In genomic region chr1:97921886-97922285, GRCm38 (mm10) we compare ENCODE assay signal across 21 mouse cellular contexts.
DNase-seq lines count a peak whose midpoint lies in the region; ATAC-seq and TF ChIP-seq lines count a peak whose summit lies in the region.
"Had no signal": no experiment of that assay in that cellular context is flagged by ENCODE, and none has a peak within 500 bp of the region (broad histone marks: within the 10 kb centered on the region; RNA-seq: fewer than 3 reads in every experiment).

No protein-coding gene starts in this region.

- 73% methylated on average over 1 of the region's 1 CpGs for WGBS in forebrain, embryonic 14.5 days
- WGBS in forebrain, embryonic 11.5 days = 84% methylated on average over 1 of the region's 1 CpGs
- WGBS in lung, embryonic 14.5 days = 46% methylated on average over 1 of the region's 1 CpGs

- peak; percentile 65 for DNase-seq in forebrain, embryonic 14.5 days (ENCODE audit: low spot score)
- no peak for DNase-seq in forebrain, embryonic 11.5 days (ENCODE audit: low spot score)
- peak; percentile 15 to 18 for DNase-seq in heart, postnatal 10 days
- DNase-seq in heart, postnatal 14 days = no peak
- DNase-seq in lung, embryonic 14.5 days = peak; percentile 86
- DNase-seq in lung, postnatal 14 days = no peak
- peak; percentile 34 for DNase-seq in embryo, embryonic 11.5 days (ENCODE audit: low read depth, low spot score)
- DNase-seq in natural killer cell, adult 2 months (ENCODE audit: low spot score in 2 of 2) = no peak
- DNase-seq: adrenal gland, postnatal 10 days; cerebellum, adult 11-12 months; cerebellum, postnatal 25 days; right cerebral cortex, postnatal 4 days; thymus, postnatal 14 days had no signal

- no peaks in the 10 kb centered on the region for H3K36me3 ChIP-seq in forebrain, embryonic 14.5 days (ENCODE audit: control insufficient read depth, insufficient read depth, low read length)
- H3K36me3 ChIP-seq in forebrain, embryonic 11.5 days (ENCODE audit: control insufficient read depth, insufficient read depth, low read length) = no peaks in the 10 kb centered on the region
- no peaks in the 10 kb centered on the region for H3K36me3 ChIP-seq in lung, embryonic 14.5 days (ENCODE audit: insufficient read depth)
- H3K36me3 ChIP-seq: embryonic facial prominence, embryonic 15.5 days; forebrain, embryonic 10.5 days; limb, embryonic 12.5 days; lung, embryonic 15.5 days; midbrain, embryonic 12.5 days; neural tube, embryonic 15.5 days had no signal

- no peaks in the 10 kb centered on the region for H3K27me3 ChIP-seq in forebrain, embryonic 14.5 days (replicated peaks; ENCODE audit: control insufficient read depth, insufficient read depth, low read length)
- no peaks in the 10 kb centered on the region for H3K27me3 ChIP-seq in forebrain, embryonic 11.5 days (ENCODE audit: control insufficient read depth, insufficient read depth, low read length)
- H3K27me3 ChIP-seq in lung, embryonic 14.5 days (ENCODE audit: insufficient read depth, low read length) = no peaks in the 10 kb centered on the region
- H3K27me3 ChIP-seq: embryonic facial prominence, embryonic 15.5 days; limb, embryonic 12.5 days; lung, embryonic 15.5 days; midbrain, embryonic 12.5 days; neural tube, embryonic 15.5 days had no signal

- intact Hi-C loops in heart, postnatal 10 days (cut with DNase I) = no loop called here
- intact Hi-C loops in heart, postnatal 14 days (cut with DNase I) = loop anchor here (5.0 kb wide), 1 partner anchor 55 kb away; no protein-coding TSS in a partner anchor

- peaks cover 3% of the 10 kb centered on the region; the same call in 1 of the 2 replicates for H3K4me1 ChIP-seq in forebrain, embryonic 14.5 days (ENCODE audit: control insufficient read depth, insufficient read depth, low read length)
- H3K4me1 ChIP-seq in forebrain, embryonic 11.5 days (replicated peaks; ENCODE audit: control insufficient read depth, insufficient read depth, low read length) = 0 out of 2 replicates have a peak, but pooled peaks cover 2% of the 10 kb centered on the region
- peaks cover 4% of the 10 kb centered on the region; the same call in 1 of the 2 replicates for H3K4me1 ChIP-seq in lung, embryonic 14.5 days (ENCODE audit: insufficient read depth)
- H3K4me1 ChIP-seq: embryonic facial prominence, embryonic 15.5 days had no signal

- H3K4me2 ChIP-seq in forebrain, embryonic 14.5 days (ENCODE audit: low read length) = no peak overlapping the region
- H3K4me2 ChIP-seq in forebrain, embryonic 11.5 days (ENCODE audit: low read depth, low read length, severe bottlenecking) = no peak overlapping the region
- H3K4me2 ChIP-seq in lung, embryonic 14.5 days = no peak overlapping the region
- H3K4me2 ChIP-seq: embryonic facial prominence, embryonic 15.5 days; limb, embryonic 12.5 days; lung, embryonic 15.5 days; midbrain, embryonic 12.5 days; neural tube, embryonic 15.5 days had no signal

- no peak overlapping the region for H3K4me3 ChIP-seq in forebrain, embryonic 14.5 days (ENCODE audit: low read depth, low read length)
- H3K4me3 ChIP-seq in forebrain, embryonic 11.5 days (ENCODE audit: low read depth, low read length) = no peak overlapping the region
- no peak overlapping the region for H3K4me3 ChIP-seq in lung, embryonic 14.5 days (ENCODE audit: low read depth, low read length)
- H3K4me3 ChIP-seq: embryonic facial prominence, embryonic 15.5 days; forebrain, embryonic 10.5 days; layer of hippocampus, adult 2 months; left cerebral cortex, adult 2 months; limb, embryonic 12.5 days; lung, embryonic 15.5 days; midbrain, embryonic 12.5 days; neural tube, embryonic 15.5 days had no signal

- no peak for ATAC-seq in forebrain, embryonic 14.5 days
- no peak for ATAC-seq in forebrain, embryonic 11.5 days (replicated peaks; ENCODE audit: low FRiP score)
- no peak for ATAC-seq in lung, embryonic 14.5 days (ENCODE audit: insufficient read depth)

- no peaks in the 10 kb centered on the region for H3K9me3 ChIP-seq in forebrain, embryonic 14.5 days (replicated peaks; ENCODE audit: control insufficient read depth, low read length)
- H3K9me3 ChIP-seq in forebrain, embryonic 11.5 days (ENCODE audit: control insufficient read depth, low read length) = no peaks in the 10 kb centered on the region
- no peaks in the 10 kb centered on the region for H3K9me3 ChIP-seq in lung, embryonic 14.5 days (ENCODE audit: low read depth, low read length)
- H3K9me3 ChIP-seq: embryonic facial prominence, embryonic 15.5 days; forebrain, embryonic 10.5 days; limb, embryonic 12.5 days; lung, embryonic 15.5 days; midbrain, embryonic 12.5 days; neural tube, embryonic 15.5 days had no signal

- no peak overlapping the region for H3K9ac ChIP-seq in forebrain, embryonic 14.5 days (ENCODE audit: low read length)
- H3K9ac ChIP-seq in forebrain, embryonic 11.5 days (ENCODE audit: low read length) = no peak overlapping the region
- no peak overlapping the region for H3K9ac ChIP-seq in lung, embryonic 14.5 days
- H3K9ac ChIP-seq: embryonic facial prominence, embryonic 15.5 days; limb, embryonic 12.5 days; lung, embryonic 15.5 days; midbrain, embryonic 12.5 days; neural tube, embryonic 15.5 days had no signal

- no peak overlapping the region for H3K27ac ChIP-seq in forebrain, embryonic 14.5 days (ENCODE audit: low read depth, low read length)
- H3K27ac ChIP-seq in forebrain, embryonic 11.5 days (ENCODE audit: low read depth, low read length) = no peak overlapping the region
- no peak overlapping the region for H3K27ac ChIP-seq in lung, embryonic 14.5 days (ENCODE audit: low read depth)
- H3K27ac ChIP-seq: embryonic facial prominence, embryonic 15.5 days; forebrain, embryonic 10.5 days; left cerebral cortex, adult 2 months; limb, embryonic 12.5 days; midbrain, embryonic 12.5 days; neural tube, embryonic 15.5 days had no signal

- TF ChIP-seq CTCF in lung, embryonic 14.5 days (IDR thresholded peaks at IDR 0.05; ENCODE audit: low read depth) = no peak

Comparison
In these comparisons a context has a peak if more than half of its experiments do, and no peak if none do; other contexts are left out.
1. DNase-seq: peak in forebrain, embryonic 14.5 days (single experiment), heart, postnatal 10 days (2 of 2), lung, embryonic 14.5 days (single experiment) and embryo, embryonic 11.5 days (single experiment); none in forebrain, embryonic 11.5 days (single experiment), heart, postnatal 14 days (0 of 2), lung, postnatal 14 days (single experiment) and natural killer cell, adult 2 months (0 of 2).